Mouse (Mus musculus): Measurements from ENCODE around the gene C5ar1.
"Not testable (repeated sequence)": the region's sequence is repeated elsewhere in the genome, so short reads cannot be mapped to it uniquely, and the experiment has no call there.

C5ar1 gene

DNA sequence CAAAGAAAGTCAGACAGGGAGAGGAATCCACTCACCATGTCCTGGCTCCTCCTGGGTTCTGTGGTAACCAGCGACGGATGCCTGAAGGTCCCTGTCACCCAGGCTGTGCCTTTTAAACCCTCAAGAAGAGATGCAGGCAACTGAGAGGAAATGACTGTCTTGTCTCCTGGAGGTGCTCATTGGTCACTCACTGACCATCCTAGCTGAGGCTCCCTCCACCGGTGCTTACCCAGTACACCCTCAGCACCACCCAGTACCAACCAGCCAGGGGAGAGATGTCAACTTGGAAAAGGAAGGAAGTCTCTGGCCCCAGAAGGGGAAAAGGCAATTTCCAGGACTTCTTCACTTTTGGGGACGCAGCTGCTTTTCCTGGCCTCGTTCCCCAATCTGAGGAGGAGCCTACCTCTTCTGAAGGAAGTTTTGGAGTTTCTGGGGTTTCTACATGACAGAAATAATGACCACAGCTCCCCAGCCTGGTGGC lies at the start of gene C5ar1:
Gene C5ar1, minus strand, starts transcription at position 431 of the 481 bp plus-strand sequence.
- peak; percentile 29 for DNase-seq (ENCODE audit: low read depth, low spot score)

DNA sequence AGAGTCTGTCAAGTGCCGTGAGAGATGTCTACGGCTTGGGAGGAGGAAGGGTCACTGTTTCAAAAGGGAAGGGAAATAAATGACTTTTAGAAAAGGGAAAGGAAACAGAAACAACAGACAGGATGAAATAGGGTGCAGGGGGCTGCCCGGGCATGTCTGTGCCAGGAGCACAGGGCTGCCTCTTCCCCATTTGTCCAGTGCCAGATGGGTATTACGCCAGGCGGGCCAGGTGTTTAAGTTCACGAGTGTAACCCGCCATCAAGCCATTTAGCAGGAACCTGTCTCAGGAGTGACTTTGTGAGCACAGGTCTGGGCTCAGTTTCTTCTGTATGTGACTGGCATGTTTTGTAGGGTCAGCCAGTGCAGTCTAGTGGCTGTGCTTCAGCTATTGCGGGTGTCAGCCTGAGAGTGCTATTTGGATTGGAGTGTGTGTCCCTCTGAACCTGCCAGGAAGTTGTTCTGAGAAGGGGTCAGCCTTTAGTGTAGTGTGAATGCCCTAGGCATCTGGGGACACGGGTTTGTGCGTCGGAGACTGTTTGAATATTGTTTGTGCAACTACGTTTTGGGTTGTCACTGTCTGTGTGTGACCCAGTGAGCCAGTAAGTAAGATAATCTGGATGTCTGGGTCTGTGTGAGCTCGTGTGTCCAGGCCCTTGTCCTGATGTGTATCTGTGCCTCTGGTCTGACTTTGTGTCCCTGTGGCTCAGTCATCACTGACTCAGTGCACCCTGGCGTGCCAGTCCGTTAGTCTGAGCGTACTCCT lies 49.4 kb upstream of the C5ar1 start:
- DNase-seq (ENCODE audit: low read depth, low spot score), result no peak

DNA sequence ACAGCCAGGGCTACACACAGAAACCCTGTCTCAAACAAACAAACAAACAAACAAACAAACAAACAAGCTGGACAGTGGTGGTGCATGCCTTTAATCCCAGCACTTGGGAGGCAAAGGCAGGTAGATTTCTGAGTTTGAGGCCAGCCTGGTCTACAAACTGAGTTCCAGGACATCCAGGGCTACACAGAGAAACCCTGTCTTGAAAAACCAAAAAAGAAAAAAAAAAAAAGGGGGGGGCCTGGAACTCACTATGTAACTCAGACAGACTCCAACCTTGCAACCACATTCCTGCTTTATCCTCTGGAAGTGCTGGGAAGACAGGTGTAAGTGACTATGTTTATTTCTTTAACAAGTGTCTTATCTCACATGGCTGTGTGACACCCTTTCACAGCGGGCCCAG lies 48.8 kb upstream of the C5ar1 start, which contains the start of gene Bbc3:
Gene Bbc3, plus strand, starts transcription at position 301 of the 400 bp plus-strand sequence.
- not testable (repeated sequence) for DNase-seq (ENCODE audit: low read depth, low spot score)

DNA sequence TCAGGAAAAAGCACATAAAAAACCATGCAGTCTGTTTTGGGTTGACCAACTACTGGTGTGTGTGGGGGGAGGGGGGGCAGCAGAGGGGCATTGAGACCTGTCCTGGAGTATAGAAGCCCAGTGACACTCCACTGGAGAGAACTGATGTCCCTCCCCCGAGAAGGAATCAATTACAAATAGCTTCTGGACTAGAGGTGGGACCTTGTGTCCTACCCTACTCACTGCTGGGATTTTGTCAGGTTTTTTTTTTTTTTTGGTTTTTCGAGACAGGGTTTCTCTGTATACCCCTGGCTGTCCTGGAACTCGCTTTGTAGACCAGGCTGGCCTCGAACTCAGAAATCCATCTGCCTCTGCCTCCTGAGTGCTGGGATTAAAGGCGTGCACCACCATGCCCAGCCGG lies 47.8 kb upstream of the C5ar1 start:
- not testable (repeated sequence) for DNase-seq (ENCODE audit: low read depth, low spot score)

DNA sequence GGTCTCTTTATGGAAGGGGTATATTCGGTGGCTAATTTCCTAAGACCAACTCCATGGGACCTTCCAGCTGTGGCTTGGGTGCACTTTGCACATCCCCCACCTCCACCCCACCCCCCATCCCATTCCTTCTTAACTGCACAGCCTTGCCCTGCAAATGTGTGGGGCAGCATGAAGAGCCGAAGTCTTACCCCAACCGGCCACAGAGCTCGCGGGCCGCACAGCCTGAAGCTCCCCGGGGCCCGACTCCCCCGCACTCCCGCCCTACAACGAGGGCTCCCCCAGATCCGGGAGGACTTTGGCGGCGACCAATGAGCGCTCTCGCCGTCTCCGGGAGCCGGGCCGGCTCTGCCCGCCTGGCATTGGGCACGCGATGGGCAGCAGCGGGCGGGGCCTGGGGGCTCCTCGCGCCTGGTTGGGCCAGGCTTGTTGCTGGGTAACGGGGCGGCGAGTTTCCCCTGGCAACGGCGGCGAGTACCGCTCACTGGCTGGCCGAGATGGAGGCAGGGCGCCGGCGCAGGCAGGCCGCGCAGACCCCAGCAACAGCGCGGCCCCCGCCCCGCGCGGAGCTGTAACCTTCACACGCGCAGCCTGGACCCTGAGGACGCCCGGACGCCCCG lies 40.2 kb upstream of the C5ar1 start:
- DNase-seq (ENCODE audit: low read depth, low spot score), result peak; percentile 81

DNA sequence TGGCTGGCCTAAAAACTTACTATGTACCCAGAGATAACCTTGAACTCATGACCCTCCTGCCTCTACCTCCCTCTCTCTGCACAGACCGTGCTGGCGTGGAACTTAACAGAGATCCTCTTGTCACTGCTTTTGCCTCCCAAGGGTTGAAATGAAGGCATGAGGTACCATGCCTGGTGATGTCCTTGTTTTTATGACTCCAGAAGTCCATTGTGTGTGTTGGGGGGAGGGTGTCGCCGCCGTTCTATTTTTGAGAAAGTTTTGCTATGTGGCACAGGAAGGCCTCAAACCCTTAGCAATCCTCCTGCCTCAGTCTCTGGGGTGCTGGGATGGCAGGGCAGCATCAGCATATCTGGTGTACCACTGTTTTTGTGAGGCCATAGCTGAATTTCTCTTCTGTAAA lies 39.6 kb upstream of the C5ar1 start:
- no peak for DNase-seq (ENCODE audit: low read depth, low spot score)

DNA sequence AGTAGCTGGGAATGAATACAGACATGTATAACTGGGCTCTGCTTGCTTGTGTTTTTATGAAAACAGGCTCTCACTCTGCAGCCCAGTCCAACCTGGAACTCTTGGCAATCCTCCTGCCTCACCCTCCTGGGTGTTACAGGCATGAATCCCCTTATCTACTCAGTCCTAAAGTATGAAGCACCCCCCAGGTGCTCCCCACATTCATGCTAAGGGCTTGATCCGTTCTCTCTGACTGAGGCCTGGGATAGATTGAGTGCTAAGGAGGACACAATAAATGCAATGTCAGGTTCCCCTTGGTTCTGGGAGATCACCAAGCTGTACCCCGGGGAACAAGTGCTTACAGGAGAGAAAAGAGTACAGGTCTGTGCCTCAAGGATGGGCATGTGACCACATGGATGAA lies 38.3 kb upstream of the C5ar1 start:
- DNase-seq (ENCODE audit: low read depth, low spot score), result no peak

DNA sequence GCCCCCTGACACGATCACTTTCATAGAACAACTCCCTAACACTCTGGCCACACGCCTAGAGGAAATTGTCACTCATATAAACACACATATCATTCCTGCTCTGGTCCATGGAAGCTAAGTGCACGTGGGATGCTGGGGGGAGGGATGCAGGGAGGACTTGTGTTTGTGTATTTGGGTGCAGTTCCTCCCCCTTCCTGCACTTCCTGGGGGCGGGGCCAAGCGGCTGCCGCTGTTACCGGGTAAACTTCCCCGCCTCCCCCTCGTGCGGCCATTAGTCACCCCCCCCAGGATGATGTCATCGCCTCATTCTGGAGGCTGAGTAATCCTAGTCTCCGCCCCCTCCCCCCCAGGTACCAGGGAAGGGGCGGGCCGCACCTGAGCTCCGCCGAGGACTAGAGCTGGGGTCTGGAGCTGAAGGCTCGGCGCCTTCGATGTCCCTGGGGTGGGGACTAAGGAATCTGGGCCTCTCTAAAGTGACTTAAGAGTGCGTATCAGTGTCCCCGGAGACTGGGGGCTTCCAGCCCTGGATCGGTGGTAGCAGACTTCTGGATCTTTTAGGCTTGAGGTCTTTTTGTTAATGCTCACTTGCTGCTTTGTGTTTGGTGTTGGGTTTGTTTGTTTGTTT lies 37.5 kb upstream of the C5ar1 start:
- DNase-seq (ENCODE audit: low read depth, low spot score), result peak; percentile 89

DNA sequence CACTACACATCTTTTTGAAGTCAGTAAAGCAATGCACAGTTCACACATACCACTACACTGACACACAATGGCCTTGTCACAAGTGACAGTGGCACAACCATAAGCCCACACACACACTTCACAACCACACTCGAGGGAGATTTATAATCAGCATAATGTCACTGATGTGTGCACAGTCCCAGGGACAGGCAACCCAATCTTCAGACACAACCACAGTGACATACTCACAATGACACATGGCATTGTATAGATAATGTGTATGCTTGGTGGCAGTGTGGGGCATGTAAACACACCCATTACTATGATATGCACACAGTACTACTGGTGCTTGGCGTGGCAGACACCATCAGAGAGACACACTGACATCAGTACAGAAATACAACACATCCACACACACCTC lies 36.8 kb upstream of the C5ar1 start:
- no peak for DNase-seq (ENCODE audit: low read depth, low spot score)

DNA sequence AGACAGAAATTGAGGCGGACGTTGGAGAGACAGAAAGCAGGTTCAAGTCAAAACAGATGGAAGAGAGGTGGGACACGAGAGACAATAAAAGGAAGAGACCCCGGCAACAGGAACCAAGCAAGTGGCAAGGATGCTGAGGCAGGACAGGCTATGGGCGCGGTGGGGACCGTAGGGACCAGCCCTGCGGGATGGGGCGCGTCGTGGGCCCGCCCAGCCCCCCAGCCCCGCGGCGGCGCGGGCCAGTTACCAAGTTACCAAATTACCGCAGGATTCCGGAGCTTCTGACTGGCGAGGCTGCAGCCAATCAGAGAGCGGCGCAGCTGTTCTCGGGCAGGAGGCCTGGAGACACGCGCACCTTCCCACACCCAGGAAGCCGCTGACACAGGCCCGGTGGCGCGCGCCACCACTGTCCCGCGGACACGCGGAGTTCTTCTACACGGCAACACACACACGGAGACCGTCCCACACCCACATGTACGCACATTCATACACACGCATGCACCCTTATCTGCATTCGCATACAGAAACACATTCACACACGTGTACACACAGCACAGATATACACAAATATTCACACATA lies 36.1 kb upstream of the C5ar1 start:
- peak; percentile 91 for DNase-seq (ENCODE audit: low read depth, low spot score)

DNA sequence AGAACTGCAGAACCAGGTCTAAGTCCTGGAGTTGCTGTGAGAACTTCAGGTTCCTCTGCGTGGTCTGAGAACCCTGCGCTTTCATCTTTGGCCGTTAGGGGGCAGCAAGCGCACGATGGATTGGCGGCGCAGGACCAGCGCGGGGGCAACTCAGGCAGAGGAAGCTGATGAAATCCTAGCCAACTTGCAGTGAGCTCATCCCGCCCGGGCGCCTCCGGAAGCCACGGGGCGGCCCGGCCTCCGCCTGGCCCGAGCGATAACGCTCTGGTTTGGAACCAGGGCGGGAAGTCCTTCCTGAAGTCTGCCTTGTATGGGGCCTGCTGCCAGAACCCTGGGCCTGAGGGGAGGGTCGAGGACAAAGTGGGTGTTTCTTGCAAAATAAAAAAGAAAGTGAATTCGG lies 35.5 kb upstream of the C5ar1 start:
- DNase-seq (ENCODE audit: low read depth, low spot score), result peak; percentile 95

DNA sequence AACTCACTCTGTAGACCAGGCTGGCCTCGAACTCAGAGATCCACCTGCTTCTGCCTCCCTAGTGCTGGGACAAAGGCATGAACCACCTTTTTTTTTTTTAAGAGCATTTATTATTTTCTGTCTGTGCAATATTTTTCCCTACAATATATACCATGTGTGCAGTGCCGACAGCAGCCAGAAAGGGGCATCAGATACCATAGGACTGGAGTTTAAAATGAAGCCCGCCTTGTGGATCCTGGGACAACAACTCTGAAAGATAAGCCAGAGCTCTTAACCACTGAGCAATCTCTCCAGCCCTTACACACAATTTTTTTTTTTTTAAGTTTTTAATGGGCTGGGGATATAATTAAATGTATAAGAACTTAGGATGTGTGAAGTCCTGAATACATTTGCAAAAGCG lies 35.0 kb upstream of the C5ar1 start:
- DNase-seq (ENCODE audit: low read depth, low spot score), result no peak

DNA sequence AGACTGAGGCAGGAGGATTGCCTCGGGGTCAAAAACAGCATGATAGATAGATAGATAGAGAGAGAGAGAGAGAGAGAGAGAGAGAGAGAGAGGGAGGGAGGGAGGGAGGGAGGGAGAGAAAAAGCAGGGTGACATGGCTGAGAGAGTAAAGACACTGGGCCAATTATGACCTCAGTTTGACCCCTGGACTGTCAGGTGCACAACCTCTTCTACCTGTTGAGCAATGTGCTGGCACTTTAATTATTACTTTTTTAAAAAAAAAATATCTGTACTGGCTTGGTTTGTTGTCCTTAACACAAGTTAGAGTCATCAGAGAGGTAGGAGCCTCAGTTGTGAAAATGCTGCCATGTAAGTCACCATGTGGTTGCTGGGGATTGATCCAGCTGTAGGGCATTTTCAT lies 28.5 kb upstream of the C5ar1 start:
- DNase-seq (ENCODE audit: low read depth, low spot score), result no peak

DNA sequence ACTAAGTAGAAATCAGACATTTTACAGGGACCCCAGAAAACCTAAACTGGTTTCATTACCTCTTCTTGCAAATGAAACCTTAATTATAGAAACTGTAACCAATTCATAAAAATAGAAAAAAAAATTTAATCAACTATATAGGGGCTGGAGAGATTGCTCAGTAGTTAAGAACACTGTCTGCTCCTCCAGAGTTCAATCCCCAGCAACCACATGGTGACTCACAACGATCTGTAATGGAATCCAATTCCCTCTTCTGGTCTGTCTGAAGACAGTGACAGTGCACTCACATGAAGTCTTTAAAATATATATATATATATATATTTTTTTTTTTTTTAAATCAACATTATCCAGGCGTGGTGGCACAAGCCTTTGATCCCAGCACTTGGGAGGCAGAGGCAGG lies 27.7 kb upstream of the C5ar1 start:
- DNase-seq (ENCODE audit: low read depth, low spot score), result no peak

DNA sequence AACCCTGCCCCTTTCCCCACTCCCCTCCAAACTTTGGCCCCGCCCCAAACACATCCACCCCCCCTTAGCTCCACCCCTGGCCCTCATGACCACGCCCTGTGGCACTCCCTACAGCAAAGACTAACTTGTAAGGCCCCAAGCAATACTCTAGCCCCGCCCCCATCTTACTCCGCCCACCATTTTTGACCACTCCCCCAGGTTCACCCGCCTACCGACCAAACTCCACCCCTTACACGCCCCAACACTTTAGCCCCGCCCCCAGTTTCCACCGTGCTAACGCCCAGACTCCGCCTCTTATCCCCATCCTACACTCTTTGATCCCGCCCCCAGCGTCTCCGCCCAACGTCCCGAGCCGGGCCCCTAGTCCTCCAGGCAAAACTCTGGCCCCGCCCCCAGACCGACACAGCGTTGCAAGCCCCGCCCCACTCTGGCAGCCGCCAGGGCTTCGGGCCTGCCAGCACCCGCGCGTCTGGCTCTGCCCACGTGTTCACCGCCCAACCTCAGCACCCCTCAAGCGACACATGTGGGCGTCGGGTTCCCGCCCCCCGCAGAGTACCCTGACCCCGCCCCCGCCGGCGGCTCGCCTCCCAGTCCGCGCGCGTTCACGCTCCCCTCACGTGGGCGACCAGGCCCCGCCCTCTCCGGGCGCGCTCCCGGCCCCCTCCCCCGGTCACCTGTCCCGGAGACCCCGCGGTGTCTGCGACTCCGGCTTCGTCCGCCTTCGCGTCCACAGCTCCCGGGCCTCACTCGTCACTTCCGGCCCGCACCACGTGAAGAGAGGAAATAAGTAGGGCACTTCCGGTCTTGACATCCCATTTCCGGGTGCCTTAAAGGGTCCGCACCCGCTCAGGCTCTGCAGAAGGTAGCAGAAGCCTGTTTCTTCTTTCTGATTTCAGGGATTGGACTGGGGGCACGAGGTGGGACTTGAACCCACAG lies 27.0 kb upstream of the C5ar1 start, which contains the start of gene Ccdc9:
Gene Ccdc9, minus strand, starts transcription at position 770 of the 936 bp plus-strand sequence.
- peak; percentile 99 for DNase-seq (ENCODE audit: low read depth, low spot score)

DNA sequence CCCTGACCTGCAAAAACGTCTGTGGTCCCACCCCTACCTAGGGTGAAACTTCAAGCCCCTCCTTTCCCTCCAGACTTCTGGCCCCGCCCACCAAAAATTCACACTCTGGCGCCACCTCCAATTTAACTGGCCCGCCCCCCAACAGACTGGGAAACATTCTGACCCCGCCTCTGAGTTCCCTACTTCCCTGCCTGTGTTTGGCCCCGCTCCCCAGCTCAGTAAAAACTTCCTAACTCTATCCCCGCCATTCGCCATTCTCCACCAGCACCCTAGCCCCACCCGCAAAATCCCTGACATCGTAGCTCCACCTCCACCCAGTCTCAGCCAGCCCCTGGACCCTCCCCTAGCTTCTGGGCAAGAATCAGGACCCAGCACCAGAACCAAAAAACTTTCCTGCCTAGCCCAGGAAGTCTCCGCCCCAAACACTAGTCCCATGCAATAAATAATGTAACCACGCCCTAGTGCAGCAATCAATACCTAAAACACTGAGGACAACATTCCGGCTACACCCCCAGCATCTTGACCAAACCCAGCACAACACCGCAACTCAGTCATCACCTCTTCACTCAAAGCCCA lies 26.2 kb upstream of the C5ar1 start:
- no peak for DNase-seq (ENCODE audit: low read depth, low spot score)

DNA sequence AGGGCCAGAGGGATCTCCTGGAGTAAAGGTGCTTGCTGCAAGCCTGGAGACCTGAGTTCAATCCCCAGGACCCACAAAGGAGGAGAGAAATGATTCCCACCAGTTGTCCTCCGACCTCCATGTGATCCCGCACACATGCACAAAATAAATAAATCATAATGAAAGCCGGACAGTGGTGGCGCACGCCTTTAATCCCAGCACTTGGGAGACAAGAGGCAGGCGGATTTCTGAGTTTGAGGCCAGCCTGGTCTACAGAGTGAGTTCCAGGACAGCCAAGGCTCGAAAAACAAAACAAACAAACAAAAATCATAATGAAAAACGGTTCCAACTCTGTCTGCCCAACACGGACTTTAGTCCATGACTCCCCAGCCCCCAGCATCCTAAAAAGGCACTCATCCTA lies 25.6 kb upstream of the C5ar1 start:
- DNase-seq (ENCODE audit: low read depth, low spot score), result no peak

DNA sequence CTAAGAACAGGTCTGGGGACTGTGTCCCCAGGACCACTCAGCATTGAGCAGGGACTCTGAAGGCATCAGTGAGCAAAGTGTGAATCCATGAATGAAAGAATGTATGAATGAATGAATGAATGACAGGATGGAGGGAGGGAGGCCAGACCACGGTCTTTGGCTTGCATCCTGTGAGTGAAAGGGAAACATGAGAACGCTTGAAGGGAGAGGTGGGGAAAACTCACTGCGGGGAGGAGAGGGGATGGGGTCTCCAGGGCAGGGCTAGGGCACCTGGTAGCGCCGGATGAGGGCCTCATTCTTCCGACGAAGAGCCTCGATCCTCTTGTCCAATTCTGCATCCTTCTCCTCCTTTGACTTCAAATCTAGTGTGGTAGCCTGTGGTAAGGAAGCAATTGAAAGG lies 24.7 kb upstream of the C5ar1 start:
- no peak for DNase-seq (ENCODE audit: low read depth, low spot score)

DNA sequence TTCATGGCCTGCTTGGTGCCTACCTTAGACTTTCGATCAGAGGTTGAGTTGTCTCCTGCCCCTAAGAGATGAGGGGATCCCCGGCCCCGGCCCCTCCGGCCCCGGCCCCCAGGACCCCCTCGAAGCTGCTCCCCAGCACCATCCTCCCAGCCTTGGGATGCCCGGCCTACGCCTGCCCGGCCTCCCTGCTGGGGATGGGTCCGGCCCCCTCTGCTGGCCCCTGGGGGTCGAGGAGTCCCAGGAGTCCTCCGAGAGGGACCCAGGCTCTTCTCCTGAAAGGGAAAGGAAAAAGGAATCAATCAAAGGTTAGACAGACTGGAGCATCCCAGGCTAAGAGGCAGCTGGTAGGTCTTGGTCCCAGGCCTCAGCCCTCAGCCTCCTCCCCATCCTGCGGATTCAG lies 23.0 kb upstream of the C5ar1 start:
- DNase-seq (ENCODE audit: low read depth, low spot score), result no peak

DNA sequence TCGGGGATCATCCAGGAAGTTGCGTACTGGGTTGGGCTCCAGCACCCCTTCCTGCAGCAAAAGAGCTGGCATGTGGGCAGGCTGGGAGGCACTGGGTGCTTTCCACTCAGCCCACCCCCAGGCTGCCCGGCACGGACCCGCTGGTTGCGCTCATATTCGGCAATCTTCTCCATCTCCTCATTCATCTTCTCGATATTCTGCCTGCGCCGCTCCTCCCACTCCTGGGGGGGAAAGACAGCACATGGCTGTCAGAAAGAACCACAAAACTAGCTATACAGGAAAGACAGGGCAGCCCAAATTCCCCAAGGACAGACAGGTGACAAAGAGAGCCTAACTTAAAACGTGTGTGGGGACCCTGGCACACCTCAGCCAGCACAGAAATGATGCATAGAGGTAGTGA lies 21.4 kb upstream of the C5ar1 start:
- no peak for DNase-seq (ENCODE audit: low read depth, low spot score)

Measured in skeletal muscle tissue, adult 2 months (tissue).